Mouse (Mus musculus) layer of hippocampus, adult 11-12 months (tissue): Measurements from ENCODE around the gene 0610040J01Rik.

Experiments used
- DNase-seq: peaks from one replicate; pipeline ENCODE4 v3.0.0; 2022; ENCODE audit warnings: low spot score

0610040J01Rik gene

DNA sequence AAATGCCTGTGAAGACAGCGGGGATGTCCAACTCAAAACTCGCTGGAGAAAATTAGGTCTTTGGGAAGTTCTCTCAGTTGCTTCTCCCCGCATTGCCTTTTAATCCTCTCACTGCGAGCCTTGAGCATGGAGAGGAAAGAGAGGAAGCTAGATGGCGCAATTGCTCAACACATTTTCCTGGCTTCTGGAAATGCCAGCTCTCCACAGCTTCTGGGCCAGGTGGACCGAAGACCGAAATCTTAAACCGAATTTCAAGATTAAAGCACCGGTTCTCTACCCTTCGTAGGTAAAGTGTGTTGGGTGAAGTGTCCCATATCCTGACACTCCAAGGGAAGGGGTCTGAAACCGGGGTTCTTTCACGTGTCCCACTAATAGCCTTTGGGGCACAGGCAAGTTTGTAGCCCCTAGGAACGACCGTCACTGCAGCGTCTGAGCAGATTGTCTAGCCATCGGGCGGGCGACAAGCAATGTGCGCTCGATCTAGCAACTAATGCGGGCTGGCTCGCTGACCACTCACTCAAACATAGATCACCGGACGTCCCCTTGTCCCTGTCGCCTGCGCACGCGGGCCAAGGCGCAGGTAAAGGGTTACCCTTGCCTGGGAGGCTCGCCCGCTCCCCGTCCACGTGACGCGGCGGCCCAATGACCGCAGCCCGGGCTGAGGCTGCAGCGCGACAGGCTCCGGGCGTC is at the start of gene 0610040J01Rik:
Gene 0610040J01Rik (plus strand): TSS at position 545 of the 690 bp plus-strand sequence.
- DNase-seq, result peak; percentile 76

DNA sequence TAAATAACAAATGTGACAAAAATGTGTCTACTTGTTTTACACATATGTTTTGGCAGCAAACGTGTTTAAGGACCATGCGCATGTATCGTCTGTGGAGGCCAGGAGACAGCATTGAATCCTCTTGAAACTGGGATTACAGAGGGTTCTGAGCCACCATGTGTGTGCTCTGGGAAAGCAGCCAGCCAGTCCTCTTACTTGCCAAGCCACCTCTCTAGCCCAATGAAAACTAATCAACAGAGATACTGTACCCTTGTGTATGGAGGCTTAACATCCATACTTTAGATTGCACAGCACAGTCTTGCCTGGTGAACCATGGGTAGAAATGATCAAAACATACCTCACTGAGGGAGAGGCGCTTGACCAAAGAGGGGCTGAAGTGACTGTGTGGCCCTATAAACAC is 46.3 kb upstream of the 0610040J01Rik start:
- DNase-seq, result peak; percentile 37

DNA sequence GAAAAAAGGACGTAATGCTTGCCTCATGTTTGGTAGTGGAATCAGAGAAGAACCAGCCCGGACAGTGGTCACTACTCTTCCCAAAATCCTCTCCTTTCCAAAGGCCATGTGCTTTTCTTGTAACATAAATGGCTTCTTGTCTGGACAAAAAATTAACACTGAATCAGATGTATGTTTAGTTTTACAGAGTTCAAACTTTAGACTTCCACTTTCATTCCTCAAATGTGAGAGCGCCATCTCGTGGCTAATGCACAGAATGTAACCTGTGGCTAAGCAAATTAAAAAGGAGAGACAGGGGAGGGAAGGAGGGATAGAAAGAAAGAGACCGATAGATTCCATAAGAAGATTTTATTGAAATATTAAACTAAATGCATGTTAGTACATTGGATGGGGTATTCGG is 45.4 kb upstream of the 0610040J01Rik start:
- peak; percentile 59 for DNase-seq

DNA sequence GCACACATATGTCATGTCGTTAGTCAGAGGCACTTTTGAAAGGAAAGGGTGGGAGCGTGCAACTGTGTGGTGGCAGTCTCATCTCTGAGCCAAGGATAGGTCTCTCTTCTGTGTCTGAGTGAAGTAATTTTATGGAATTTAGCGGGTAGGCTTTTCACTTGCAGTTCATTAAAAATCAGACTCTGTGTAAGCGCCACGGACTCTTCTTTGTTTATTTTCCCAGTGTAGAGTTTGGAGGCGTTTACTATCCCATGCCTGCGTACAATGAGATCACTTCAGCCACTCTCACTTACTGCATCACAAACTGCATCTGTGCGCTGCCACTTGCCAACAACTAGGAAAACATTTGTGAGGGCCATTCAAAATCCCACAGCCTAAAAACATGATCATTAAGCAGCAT is 44.7 kb upstream of the 0610040J01Rik start:
- peak; percentile 24 for DNase-seq

DNA sequence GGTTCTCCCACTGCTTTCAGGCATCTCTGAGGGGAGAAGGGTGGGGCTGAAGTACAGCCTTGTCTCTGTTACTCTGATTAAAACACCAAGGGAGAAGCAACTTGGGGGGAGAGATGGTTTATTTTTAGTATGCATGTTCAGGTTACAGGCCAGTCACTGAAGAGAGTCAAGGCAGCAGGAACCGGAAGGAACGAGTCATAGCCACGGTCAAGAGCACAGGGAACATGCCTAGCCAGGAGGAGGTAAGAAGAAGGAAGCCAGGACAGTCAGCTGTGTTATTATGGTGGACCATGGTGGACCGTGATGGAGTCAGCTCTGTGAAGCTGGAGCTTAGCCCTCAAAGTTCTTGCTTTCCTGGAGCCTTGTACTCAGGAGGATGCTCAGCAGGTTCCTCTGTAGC is 43.9 kb upstream of the 0610040J01Rik start:
- DNase-seq, result no peak

DNA sequence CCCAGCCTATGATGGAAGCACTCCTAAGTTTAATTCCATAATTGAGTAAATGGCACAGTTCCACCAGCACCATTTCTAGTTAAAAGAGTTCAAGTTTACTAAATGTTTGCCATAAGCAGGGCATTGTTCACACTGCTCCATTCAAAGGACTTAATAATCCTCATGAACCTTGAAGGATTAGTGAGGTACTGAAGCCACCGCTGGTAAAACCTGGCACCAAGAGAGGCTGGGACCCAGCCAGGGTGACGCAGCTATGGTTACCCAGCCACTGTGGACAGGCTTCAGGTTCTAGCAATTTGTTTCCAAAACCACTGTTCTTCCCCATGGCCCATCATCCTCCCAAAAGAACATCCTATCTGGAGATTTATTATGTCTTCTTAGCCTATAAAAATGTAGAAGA is 39.2 kb upstream of the 0610040J01Rik start:
- no peak for DNase-seq

DNA sequence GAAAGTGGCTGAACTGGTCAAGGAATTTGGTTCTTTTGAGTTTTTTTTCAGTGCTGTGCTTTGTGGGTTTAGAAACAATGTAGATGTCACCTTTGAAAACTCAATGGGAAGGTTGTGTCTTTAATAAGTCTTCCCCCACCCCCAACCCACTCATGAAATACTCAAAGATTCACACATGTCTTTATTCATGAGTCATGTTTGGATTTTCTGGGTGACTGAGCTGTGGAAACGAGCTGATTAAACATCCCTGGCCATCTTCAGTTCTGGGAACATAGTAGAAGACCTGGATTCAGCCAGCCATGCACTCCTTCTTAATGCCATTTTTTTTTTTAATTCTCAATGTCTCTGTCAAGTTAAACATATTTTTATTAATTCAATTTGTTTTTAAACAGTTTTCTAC is 38.6 kb upstream of the 0610040J01Rik start:
- DNase-seq, result no peak

DNA sequence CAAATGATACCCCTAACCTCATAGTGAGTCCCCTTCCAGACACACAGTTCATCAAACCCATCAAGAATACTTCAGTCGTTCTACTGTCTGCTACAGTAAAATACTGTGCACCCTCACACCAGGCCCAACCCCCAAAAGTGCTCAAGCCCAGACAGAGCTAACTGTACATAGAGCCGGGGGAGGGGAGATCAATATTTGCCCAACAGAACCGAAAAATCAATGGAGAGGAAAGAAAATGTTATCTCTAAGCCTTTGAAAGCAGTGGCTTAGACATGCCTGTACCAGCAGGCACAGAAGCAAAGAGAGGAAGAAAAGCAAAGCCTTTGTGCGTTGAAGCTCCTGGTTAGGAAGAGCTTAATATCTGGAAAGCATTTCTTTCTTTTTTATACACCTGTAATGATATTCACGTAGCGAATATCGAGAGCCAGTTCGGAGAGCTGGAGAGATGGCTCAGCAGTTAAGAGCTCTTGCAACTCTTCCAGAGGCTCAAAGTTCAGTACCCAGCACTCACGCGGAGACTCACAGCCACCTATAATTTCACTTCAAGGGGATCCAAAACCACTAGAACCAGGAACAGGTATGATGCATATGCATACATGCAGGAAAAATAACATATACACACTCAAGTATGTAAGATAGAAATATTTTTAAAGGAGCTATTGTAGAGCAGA is 23.9 kb upstream of the 0610040J01Rik start:
- no peak for DNase-seq

DNA sequence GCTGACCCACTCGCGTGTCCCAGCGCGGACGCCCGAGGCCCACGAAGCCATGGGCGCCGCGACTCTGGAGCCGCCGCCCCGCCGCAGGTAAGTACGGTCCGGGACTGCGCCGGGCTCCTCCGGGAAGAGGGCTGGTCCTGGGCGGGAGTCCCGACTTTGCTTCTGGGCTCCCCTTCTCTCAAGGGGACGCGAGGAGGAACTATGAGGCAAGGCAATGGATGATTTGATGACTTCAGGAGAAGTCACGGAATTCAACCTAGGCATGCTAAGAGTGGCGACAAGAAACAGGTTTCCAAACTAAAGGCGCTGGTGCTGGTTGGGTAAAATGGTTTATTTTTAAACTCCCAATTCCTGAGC is 324 bp downstream of the 0610040J01Rik start:
- peak; percentile 12 for DNase-seq

DNA sequence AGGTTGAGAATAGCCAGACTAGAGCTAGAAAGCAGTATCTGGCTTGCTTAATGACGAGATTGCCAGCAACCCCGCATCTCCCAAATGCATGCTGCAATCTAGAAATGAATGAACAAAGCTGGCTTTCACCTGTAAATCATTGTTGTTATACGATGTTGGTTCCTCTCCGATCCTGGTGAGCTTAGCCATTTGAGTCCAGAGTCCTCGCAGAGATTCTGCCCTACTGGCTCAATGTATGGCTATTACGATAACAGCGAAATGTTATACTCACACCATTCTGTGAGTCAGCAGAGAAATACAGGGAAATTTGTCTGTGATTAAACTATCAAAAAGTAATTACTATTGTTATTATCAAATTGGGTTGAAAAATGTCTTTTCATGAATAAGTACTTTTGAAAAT is 4.5 kb downstream of the 0610040J01Rik start:
- no peak for DNase-seq

DNA sequence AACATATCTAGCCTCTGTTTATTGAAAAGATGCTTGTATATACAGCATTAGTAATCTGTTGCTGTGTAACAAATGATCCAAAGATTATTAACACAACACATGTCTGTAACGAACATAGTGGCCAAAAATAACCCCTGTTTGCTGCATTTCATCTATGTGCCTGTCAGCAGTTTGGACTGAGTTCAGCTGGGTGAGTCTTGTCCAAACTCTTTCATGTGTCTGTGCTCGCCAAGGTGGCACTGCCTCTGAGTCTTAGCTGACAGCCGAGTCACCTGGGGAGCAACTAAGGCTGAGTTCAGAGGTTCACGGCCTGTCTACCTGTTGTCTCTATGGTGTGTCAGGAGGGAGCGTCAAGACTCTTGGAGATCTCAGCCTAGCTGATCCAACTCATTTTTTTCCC is 5.1 kb downstream of the 0610040J01Rik start:
- no peak for DNase-seq

DNA sequence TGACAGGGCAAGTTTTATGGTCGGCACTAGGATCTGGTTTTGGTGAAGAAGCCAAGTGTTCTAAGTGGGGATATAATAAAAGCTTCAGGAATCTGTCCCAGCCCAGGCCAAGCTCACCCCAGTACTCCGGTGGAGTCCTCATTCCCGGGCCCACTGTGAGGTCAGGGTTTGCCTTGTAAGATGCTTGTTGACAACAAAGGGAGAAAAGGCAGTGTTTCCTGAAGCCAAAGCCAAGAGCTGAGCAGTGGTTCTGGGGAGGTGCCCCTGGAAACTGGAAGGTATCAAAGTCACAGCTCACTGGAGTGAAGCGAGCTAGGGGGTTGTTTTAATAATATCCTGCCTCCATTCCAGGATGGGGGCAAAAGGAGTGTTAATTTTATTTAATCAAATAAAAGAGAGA is 6.8 kb downstream of the 0610040J01Rik start:
- no peak for DNase-seq

DNA sequence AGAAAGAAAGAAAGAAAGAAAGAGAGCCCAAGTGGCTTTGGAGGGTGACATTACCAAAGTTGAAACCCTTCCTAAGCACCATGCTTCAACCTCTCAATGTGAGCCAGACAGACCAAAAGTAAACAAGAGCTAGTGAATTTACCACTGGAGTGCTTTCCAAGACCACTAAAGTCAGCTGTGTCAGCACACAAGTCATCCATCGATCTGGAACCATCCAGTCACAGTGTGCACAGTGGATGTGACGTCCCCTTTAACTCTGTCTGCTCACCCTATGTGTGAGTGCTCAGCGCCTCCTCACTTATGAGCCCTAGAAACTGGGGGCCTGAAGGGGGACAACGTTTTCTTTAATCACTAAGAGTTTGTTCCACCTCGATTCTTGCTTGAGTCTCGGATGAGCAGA is 7.4 kb downstream of the 0610040J01Rik start:
- DNase-seq, result no peak

DNA sequence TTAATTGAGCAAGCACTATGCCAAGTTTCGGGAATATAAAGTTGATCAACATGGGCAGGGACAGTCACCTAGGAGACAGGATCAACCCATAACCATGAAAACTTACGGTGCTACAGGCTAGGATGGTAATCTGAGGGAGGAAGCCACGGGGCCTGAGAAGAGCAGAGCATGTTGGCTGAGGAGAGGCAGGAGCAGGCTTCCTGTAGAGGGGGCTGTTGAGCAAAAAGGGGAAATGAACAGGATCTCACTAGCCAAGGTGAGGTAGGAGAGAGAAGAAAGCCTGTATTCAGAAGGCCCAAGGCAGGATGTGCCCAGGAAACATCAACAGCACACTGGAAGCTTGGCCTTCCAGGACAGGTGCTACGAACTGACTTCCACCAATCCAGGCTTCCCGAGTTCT is 9.0 kb downstream of the 0610040J01Rik start:
- peak; percentile 19 for DNase-seq

DNA sequence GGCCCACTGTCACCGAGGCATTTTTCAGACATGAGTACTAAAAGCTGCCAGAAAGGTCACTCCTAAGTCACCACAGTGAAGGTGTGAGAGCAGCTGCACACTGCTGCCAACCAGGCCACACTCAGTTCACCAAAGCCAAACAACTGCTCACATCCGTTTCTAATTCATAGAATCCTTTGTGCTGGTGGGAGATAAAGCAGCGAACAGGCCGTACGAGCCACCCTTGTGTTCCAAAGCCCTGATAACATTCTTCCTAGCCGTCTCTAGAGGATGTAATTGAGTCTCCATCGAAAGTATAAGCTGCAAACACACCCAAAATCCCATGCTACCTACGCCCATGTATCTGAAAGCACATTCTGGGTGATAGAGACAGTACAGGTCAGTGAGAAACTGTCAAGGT is 9.7 kb downstream of the 0610040J01Rik start:
- no peak for DNase-seq

DNA sequence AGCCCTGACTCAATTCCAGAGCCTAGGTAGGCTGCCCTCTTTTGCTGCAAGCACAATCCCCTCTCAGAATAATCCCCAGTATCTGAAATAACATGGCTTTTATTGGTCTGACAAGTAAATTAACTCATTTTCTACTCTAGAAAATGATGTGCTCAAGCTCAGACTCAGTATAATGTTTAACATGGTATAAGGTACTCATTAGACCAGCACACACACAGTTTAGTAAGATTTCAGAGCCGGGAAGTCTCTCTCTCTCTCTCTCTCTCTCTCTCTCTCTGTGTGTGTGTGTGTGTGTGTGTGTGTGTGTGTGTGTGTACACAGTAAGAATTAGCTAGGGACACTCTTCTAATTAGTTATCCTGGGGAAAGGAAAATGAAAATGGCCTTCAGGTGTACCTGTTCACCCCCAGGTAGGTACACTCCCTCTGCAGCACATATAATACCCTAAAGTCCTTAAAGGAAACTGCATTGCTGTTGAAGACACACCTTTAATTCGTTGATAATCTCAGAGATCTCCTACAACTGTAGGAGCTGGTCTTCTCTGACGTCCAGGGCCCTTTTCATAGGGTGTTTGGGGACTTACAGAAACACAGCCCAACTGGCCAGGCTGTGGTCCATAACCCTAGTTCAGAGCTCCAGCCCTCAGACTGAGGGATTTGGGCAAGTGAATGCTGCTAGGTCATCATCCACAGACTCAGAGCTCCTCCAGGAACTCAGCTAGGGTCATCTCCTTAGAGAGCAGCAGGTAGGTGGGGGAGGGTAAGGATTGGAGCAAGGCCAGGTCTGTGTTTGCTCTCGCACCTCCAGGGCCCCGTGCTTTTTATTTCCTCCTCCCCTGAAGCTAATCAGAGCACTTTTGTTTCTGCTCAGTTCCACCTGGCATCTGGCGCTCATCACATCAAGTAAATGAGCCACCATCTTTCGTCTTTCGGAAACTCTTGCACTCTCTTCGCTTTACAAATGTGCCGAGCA is 11.5 kb downstream of the 0610040J01Rik start:
- no peak for DNase-seq

DNA sequence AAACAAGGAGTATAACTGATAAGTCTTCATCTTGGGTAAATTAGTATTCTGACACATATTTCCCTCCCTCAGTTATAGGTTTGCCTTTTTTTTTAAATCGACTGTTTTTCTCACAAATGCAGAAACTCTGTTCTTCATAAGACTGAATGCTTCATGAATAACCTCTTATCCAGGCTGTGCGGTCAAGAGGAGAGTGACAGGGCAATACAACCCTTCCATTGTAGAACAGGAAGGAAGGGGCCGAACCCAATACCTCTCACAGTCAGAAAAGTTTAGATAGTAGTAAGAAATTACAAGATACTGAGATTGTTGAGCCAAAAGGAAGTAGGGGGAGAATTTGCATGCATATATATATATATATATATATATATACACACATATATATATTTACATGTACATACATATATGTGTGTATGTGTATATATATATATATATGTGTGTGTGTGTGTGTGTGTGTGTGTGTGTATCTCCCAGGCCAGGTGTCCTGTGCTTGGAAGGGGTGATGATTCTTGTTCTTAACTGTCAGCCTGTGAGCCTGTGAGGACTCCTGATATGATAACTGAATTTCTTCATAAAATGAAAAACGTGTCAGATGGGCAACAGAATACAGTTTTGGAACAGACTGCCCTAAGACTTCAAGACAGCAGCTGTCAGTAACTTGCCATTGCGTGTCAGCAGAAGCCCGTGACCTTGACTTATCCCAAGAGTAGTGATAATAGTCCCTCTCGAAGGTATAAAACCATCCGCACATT is 12.6 kb downstream of the 0610040J01Rik start:
- no peak for DNase-seq

DNA sequence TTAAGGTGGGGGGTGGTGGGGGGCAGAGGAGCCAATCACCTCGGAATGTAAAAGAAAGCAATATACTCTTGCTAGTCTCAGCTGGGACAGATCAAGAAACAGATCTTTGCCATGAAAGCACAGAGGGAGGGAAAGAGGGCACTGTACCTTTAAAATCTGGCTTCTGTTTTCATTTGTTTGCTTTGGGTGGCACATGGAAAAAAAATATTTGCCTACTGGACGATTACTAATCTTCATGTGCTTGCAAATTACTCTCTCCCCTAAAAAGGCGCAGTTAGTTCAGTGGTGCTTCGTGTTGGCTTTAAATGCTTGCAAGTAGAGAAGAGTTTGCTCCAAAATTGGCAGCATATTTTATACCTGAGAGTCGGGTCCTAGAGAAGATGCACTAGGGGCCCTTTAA is 13.7 kb downstream of the 0610040J01Rik start:
- no peak for DNase-seq

DNA sequence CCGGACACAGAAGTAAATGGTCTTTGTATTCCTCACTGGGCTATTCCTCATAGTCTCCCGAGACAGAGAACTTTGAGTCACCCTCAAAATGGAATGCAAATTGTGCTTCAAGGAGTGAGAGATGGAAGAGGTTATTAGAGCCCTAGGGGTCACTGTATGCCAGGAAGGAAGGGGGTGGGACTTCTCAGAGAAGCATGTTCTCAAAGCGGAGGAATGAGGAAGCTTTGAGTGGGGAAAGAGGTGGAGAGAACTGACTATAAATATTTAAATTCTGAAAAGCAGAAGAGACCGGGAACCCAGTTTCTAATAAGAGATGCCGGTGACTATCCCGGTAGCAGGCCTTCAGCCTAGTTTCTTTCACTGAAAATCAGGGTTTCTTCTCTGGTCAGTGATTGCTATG is 14.8 kb downstream of the 0610040J01Rik start:
- DNase-seq, result no peak

DNA sequence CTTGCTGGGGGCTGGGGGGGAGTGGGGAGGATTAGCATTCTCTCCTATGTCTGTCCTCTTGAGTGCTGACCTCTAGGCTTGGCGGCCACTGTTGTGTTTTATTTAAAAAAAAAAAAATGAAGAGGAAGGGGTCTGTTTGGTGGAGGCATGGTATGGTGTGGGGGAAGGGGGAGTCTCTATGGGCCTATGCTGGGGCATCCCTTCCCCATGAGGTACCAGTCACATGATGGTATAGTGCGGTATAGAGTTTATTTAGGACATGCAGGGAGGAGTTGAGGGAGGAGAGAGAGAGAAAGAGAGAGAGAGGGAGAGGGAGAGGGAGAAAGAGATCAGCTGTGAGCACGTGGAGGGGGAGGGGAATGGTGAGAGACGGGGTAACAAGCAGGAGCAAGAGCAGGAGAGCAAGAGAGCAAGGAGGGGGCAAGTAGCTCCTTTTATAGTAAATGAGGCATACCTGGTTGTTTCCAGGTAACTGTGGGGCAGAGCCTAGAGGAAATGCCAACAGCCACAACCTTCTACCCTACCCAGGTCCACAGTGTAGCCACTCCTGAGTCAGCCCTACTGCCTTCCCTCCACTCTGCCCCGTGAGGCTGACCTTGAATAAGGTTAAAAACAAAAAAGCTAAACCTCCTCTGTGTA is 15.4 kb downstream of the 0610040J01Rik start:
- DNase-seq, result no peak

DNA sequence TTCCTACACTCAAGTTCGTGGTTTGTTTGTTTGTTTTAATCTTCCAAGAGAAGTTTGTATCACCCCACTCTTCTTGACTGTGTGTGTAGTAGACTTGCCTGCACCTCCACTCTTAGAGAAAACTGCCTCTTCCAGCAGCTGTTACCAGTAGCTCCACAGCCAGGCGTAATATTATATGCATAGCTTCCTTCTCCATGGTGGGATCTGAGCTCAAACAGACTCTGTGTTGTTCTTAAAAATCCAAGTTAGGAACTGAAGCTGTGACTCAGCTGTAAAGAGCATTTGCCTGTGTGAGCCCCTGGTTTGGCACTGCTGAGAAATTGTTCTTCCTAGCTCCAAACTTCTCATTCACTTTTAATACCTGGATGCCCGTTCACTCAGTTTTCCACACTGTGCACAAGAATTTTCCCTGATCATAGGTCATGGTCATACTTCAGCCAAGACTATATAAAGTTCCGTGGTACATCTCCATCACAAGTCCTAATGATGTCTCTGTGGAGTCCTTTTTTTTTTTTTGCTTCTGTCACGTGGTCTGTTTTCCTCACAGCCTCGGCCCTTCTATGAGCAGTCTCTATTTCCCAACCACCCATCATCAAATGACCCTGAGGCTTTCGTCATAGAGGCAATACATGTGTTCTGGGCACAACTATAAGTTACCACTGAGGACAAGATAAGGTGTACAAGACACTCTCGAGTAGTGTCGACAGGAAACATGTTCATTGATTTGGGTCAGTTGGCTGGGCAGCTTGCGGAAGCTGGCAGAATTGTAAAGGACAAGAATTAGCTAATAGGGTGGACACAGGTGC is 16.4 kb downstream of the 0610040J01Rik start:
- DNase-seq, result no peak
